Mouse (Mus musculus) lung, postnatal 36 days (tissue): ENCODE measurements at regions not wholly inside any gene's neighbourhood (a gene's known extent, or its start where the extent isn't known, plus 50 kb on each side); places are given as distances from the start of the nearest gene placed in this dataset.
A peak's percentile ranks its signal among the peaks of the same experiment; 100 is the strongest.

Experiments
- DNase-seq: peaks from one replicate; pipeline ENCODE4 v3.0.0; 2022; ENCODE audit warnings: mixed read lengths

DNA sequence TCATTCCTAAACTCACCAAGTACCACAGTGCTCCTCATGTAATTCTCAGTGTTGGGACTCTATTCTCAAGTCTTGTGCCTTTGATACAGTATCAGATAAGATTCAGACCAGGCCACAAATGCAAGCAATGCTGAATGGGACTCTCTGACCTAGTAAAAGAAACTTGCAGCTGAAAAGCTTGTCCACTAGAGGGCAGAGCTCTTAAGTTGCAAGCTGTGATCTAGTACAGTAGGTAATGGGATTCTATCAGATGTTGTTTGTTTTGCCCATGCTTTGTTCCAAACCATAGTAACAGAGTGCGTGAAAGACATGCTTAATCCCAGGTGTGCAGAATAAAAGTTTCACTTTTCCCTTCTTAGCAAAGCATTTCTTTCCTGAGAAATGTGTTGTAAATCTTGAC lies 383.2 kb upstream of the Chrm2 start:
- DNase-seq, result peak; percentile 53

DNA sequence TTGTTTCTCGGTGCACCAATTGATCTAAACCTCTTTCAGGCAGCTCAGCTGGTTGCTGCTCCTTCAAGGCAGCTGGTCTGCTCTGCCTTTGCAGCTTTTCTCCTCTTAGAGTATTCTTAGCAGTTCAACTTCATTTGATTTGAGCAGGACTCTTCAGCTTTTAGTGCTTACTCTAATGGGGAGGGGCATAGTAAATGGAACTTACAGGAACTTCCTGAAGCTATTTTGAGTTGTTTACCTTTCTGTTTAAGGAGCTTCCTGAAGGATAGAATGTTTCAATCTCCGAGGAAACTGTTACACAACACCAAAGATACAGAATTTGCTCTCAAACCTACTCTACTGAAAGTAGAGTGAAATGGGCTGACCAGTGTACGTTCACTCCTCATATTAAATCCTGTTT lies 385.8 kb upstream of the Chrm2 start:
- peak; percentile 49 for DNase-seq

DNA sequence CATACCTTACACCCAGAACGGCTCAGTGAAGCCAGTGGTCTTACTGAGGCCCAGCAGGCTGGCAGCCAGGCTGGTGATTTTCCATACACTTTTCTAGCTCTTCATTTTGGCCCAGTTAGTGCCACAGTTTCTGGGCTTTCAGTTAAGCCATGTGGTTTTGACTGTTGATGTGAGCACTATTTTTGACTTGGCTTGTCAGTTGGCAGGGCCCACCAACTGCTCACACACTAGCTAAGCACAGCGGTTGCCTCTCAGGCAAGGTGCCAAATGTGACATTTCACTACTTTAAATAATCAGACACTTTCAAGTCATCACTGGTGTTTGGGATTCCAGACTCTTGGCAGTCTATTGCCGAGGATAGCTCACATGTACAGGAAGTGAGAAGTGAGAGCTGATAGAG lies 399.0 kb upstream of the Chrm2 start:
- peak; percentile 16 for DNase-seq

DNA sequence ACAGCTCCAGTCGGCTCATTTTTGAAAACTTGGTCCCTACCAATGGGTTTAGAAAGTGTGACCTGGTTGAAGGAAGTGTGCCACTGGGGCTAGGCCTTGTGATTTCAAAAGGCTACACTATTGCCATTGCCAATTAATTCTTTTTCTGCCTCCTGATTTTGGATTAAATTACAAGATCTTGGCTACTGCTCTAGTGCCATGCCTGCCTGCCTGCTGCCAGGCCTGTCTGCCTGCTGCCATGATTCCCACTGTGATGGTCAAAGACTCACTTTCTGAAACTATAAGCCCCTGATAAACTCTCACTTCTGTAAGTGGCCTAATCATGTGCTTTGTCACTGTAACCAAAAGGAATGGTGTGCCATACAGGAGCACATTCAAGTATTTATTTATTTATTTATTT lies 400.4 kb upstream of the Mtpn start:
- DNase-seq, result no peak

DNA sequence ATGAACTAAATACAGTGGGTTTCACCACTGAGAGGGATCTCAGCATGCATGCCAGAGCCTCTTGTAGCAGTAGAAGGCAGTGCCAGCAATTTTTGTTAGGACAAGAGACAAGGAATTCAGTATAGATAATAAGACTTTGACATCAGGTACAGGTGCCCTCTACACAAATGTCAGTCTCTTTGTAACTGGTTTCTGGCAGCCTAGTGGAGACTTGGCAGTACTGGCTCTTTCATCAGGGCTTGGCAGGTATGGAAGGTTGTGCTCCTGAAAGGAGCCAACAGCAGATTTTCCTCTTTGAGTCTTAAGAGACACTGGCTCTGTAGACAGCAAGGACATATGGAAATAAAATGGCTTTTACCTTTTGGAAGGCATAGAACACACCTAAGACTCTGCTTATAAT lies 384.5 kb upstream of the Mtpn start:
- DNase-seq, result no peak

DNA sequence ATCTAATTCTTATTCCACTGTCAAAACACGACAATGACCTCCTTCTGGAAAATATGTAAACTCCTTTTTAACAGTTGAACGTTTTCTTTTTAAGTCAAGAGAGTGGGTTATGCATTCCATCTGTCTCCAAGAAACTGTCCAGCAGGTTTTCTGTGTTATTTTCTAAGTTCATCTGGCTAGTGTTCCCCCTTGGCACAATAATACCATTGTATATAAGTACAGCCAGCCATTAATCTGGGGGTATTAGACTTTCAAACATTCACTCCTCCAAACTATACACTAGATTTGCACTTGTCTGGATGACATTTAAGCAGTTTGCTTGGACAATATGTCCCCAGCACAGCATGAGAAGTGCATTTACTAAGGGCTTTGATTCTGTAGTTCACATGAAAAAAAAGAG lies 358.3 kb upstream of the Mtpn start:
- DNase-seq, result no peak

DNA sequence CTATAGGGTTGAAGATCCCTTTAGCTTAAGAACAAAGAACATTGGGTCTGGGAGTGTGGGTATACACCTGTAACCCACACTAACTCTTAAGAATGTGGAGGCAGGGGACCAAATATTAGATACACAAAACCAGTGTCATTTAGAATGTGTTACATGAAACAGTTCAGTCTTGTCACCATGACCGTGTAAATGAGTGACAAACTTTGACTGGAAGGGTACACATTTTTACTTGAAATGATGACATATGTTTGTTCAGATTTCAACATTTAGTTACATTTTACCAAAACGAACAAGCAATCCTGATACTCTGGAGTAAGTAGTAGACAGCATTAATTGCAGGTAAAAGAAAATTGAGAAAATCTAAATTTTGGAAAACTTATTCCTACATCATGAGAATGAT lies 356.0 kb upstream of the Mtpn start:
- DNase-seq, result no peak

DNA sequence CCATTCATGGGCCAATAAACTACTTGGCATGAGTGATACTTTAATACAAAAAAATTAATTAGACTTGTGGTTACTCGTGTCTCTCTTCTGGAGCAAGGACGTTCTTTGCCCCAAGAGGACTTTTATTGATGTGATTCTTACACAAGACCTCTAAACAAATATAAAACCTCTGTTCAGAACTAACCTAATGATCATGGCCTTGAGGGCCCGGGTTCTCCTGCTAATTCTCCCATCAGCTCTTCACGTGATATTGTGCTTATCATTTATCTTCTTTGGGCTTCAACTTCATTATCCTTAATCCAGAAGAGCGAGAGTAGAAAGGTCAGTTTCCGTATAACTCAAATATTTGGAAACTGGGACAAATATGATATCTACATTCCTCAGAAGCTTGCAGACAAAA lies 335.0 kb upstream of the Mtpn start:
- DNase-seq, result no peak

DNA sequence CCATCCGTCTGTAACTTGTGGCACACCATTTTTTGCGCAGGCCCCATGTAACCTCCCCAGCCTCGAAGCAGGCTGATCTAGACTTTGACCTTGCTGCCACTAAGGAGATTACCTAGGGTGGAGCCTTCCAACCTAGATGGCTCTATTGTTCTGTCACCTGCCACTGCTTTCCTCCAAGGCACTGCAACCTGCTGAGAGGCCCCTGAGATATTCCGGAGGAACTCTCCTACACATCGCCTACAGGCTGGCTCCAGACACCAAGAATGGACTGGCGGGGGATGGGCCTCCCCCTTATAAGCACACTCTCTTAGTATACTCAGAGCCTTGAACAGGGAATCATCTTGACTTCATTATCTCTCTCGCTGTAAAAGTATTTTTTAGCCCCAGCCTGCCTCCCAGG lies 331.7 kb upstream of the Mtpn start:
- no peak for DNase-seq

DNA sequence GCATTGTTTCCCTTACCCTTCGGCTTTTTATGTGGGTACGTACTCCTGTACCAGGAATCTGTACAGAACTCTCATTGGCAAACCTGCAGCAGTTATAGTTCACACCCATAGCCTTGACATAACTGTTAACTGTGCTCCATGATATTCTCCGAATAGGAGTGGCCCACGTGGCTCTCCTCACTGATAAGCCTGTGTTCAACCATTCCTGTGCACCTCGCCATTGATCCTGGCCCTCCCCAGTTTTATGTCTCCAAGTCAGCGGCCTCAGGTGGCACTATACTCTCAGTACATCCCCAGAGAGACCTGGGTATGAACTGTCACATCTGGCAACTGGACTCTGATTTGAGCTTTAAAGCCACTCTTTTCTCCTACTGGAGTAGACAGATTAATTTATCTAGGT lies 324.5 kb upstream of the Mtpn start:
- DNase-seq, result no peak

DNA sequence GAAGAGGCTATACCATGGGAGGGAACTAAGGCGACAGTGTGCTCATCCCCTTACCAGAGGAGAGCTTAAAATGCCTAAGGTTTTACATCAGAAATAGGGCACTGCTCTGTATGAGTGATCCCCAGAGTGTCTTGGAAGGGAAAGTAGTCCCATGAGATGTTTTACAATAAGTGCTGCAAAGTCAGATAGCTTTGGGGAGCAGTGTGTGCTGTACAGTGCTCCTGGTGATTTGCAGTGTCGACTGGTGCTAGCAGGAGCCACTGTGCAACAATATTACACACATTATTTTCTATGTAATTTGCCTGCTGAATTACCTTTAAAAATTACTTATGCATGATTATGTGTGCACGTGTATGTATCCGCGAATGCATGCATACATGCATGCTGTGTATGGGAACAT lies 314.3 kb upstream of the Mtpn start:
- no peak for DNase-seq

DNA sequence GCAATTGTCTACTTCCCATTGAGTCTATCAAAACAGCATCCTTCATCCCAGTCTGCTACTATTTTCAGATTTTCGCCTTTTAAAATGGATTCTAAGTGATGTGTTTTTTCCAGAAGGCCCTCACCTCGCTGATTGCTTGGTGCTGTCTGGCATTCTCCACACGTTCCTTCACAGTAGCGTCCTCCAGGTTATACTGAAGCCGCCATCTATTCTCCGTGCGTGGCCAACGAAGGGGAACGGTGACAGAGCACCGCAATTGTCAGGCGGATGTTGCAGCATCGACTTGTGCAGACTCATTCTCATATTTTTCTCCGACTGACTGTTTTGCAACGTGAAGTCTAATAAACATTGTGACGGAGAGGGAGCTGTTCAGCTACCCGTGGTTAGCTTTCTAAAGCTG lies 277.0 kb upstream of the Mtpn start:
- DNase-seq, result no peak

DNA sequence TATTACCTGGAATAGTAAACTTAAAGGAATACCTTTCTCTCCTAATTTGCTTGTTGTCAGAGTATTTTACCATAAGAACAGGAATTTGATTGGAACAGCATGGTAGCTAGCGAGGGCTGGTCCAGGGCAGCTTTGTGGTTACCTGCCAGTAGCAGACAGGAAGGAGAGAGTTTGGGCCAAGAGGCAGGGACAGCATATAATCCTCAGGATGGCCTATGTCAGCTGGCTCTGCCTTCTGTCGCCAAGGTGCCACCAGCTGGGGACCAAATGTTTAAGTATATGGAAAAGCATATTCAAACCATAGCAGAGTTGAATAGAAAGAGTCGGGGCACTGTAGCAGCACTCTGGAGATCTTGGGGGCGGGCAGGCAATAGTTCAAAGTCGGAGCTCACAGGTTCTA lies 274.8 kb upstream of the Mtpn start:
- DNase-seq, result no peak

DNA sequence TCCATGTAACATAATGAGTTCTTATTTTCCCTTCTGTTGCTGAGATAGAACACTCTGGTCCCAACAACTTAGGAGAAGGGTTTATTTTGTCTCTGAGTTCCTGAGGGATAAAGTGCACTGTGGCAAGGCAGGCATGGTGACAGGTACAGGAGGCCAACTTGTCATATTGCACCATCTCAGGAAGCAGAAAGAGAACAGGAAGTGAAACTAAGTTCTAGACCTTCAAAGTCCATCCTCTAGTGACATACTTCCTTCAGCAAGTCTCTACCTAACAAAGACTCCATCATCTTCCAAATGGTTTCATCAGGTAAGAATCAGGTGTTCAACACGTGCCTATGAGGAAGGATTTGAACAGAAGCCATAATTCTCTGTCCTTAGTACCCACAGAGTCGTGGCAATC lies 266.1 kb upstream of the Mtpn start:
- DNase-seq, result no peak

DNA sequence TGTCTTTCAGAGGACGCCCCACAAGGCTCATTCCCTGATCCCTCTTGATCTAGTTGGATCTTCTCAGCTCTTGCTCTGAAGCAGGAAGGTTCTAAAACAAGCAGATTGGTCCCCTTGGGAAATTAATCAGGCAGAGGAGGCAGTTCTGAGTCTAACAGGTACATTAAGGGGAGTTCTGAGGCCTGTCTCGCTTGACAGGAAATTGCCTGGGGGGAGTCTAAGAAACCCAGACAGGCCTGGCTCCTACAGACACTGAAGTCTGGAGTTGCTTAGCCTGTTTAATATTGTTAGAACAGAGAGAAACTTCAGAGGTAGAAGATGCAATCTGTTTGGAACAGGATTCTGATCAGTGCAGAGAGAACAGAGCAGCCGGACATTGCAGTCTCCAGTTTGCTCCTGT lies 264.4 kb upstream of the Mtpn start:
- no peak for DNase-seq

DNA sequence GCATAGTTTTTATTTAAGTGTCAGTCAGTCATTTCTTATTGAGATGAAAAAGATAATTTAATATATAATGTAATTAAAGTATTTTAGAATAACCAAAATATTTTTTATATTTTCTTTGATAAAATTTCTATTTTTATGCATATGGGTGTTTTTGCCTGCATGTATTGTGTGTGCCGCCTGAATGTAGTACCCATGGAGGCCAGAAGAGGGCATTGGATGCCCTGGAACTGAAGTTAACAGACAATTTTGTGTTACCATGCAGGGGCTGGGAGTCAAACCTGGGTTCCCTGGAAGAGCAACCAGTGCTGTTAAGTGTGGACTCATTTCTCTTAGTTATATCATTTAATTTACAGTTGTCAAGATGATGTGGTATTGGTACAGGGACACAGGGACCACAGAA lies 240.0 kb upstream of the Mtpn start:
- DNase-seq, result no peak

DNA sequence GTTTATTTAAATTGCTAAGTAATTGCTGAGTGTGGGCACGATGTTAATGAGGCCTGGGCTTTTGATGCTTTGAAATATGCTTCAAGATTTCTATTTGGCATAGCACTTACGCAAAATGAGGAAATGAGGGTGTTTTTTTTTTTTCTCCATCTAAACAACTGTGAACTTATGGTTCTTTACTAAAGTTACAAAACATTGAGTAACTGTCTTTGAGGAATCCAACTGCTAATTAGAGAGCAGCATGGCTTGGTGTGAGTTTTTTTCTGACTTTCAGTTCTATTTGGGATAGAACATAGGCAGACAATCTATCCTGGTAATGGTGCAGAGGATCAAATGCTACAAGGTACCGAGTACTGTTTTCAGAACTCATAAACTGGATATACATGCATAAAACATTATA lies 231.2 kb upstream of the Mtpn start:
- no peak for DNase-seq

DNA sequence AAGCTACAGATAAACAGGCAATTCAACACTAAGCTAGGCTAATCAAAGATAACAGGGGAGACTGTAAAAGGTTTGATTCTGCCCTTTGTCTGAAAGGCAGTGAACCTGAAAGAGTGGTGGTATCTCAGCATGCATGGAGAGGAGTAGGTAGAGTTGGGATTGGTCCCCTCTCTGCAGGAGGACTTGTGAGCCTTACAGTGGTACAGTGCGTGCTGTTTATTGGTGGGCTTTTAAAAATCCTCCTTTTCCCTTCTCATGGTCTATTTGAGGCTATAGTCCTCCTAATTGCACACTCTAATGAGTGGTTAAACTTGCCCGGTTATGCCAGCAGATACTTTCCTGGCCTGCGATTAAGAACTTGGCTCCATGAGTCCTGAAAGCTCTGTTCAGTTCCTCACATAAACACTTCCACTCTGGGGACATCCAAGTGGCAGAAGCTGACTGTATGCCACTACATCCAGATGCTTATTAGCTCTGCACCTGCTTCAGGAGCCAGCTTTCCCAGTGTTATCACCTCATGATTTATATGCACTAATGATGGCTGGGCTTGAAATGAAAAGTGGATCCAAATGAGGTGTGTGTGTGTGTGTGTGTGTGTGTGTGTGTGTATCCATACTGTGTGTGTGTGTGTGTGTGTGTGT lies 220.0 kb upstream of the Mtpn start:
- no peak for DNase-seq

DNA sequence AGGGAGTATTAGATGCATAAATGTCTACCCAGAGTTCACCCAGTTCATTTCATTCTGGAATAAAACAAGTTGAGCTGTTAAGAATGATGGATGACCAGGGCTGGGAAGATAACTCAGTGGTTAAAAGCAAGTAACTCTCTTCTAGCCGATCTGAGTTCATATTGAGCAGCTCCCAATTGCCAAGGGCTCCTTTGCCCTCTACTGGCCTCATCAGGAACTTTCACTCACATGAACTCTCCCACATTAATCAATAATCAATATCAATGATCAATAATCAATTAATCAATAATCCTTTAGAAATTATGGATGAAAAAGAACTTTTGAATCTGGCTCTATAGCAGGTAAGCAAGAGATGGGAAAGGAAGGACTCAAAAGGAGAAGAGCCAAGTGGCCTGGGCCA lies 206.3 kb upstream of the Mtpn start:
- DNase-seq, result no peak

DNA sequence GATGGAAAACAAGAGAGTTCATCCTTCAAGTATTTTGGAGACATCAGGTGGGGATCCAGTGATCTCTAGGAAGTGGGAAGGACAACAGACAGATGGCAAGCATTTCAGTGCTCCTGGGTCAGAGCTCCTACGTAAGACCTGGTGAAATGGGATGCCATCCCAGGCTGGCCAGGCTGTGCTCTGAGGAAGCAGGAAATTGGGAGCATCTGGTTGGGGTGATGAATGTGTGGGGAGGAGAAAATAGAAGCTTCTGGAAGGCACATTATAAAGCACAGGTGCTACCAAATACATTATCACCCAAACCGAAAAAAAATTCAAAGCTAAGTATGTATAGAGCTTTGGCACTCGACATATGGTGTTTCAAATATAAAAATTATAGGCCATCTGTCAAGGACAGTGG lies 165.9 kb upstream of the Mtpn start:
- no peak for DNase-seq

DNA sequence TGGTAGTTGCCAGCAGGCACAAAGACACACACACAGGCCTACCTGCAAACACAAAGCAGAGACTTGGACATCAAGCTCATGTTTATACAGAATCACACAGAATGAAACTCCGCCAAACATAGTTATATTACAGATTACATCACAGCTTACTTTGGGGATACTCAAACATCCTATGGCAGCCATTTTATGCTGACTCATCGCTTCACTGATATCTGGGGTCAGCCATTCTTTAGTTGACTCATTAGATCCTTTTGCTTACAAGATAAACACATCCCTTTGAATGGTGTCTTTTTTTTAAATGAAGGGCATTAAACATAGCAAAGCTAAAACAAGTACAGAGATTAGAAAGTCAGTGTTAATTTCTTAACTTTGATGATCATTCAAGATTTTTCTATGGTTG lies 127.4 kb upstream of the Mtpn start:
- DNase-seq, result no peak

DNA sequence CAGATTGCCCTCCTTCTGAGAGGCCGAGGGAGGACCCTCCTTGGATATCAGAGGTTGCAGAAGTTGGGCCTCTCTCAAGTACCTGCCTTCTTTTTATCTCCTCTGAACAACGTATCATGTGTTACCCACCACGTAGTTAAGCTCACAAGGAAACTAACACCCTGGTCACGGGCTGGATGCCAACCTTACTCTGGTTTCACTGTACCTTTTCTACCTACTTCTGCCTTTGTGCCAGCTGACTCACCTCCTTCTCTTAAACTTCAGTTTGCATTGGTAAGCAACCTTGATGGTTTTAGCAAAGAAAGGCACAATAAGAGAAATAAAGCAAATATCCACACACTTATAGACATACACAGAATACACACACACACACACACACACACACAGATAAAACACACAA lies 111.7 kb upstream of the Mtpn start:
- DNase-seq, result peak; percentile 76

DNA sequence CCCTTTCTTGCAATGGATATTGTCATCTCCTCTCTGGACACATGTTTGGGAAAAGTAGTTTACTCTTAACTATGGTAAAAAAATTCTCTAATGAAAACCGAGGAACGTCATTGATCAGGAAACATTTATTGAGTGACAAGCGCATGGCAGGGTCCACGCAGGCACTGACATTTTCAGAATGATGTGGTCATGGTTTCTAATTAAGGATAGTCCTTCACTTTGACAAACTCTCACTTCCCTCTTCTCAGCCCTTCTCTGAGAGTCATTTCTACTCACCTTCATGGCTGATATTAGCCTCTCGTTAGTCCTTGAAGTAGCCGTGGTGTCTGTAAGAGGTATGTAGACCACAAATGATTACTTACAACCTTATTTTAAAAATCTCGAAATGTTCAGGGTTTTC lies 105.5 kb upstream of the Mtpn start:
- no peak for DNase-seq

DNA sequence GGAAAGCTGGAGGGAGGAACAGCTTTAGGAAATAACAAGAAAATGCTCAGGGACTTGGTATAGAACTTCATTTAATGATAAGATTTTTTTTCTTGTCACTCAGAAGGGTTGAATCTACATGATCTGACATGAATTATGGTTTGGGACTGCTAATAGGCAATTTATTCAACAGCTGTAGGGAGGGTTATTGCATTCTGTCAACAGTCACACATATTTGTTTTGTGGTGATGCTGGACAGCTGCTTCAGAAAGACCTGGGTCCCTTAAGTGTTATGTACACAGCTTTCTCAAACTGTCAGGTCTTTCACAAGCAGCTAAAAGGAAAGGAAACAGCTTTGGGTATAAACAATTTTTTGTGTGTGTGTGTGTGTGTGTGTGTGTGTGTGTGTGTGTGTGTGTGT lies 101.0 kb upstream of the Mtpn start:
- DNase-seq, result no peak

DNA sequence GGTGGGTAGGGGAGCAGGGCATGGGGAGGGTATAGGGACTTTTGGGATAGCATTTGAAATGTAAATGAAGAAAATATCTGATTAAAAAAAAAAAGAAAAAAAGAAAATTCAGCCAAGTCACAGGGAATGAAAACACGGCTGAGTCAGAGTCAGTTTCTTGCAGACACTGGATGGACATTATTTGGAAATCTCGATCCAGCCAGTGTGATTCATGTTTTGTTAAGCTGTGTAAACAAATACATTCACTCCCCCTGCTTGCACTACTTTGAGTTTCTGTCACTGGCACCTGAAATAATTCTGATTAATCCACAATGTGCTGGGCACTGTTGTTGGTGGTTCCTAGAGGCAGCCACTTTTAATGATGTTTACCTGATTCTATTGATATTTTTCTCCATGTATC lies 68.6 kb upstream of the Mtpn start:
- DNase-seq, result no peak

DNA sequence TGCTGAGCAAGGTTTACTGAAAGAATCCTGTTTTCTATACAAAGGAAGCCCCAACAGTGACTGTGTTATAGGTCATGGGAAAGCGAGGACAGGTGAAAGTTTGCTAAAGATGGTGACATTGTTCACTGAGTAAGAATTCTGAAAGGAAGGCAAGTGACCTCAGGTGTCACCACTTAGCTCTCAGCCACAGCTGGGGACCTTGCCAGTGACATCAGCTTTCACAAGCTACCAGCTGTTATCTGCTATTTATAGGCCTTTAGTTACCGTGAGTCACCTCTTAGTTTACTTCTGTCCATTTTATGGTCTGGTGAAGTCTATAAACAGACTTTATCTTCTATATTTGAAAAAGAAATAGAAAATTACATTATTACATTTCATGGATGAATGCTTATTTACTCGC lies 65.4 kb upstream of the Mtpn start:
- no peak for DNase-seq
